Mouse (Mus musculus) intestine, embryonic 14.5 days (tissue): Measurements from ENCODE around the gene Nelfa. TPM values are rescaled to one million over a fixed set of nuclear protein-coding genes. Genes with fewer than 3 reads are reported as not detected.

ENCODE experiments used
- ATAC-seq: fragments of 200-750 bp; cut with Nextera tagmentation; replicated peaks from 2 replicates; pipeline ENCODE4 v1.8.0; 2017; ENCODE audit warnings: low read depth, moderate number of reproducible peaks, moderate TSS enrichment, moderate library complexity; ENCODE audit not compliant: low FRiP score, low TSS enrichment
- DNase-seq: peaks from one replicate; pipeline ENCODE4 v3.0.0-alpha.2; 2018; ENCODE audit warnings: low spot score
- H3K27ac ChIP-seq: fragments of 300-500 bp; sonication (generic); 2 replicates; pipeline ENCODE4 v1.5.1; 2014; ENCODE audit warnings: low read depth, mild to moderate bottlenecking, control low read depth
- H3K27me3 ChIP-seq: fragments of 300-500 bp; sonication (generic); replicated peaks from 2 replicates; pipeline ENCODE4 v1.6.1; 2014; ENCODE audit warnings: low read length, control low read depth; ENCODE audit not compliant: control insufficient read depth, insufficient read depth
- H3K36me3 ChIP-seq: fragments of 300-500 bp; sonication (generic); 2 replicates; pipeline ENCODE4 v1.6.1; 2014; ENCODE audit warnings: low read length, control low read depth; ENCODE audit not compliant: control insufficient read depth, insufficient read depth
- H3K4me1 ChIP-seq: fragments of 300-500 bp; sonication (generic); replicated peaks from 2 replicates; pipeline ENCODE4 v1.6.1; 2014; ENCODE audit warnings: low read length, control low read depth, mixed read lengths; ENCODE audit not compliant: control insufficient read depth, insufficient read depth
- H3K4me2 ChIP-seq: fragments of 300-500 bp; sonication (generic); 2 replicates; pipeline ENCODE4 v1.6.1; 2014; ENCODE audit warnings: low read length
- H3K4me3 ChIP-seq: fragments of 300-500 bp; sonication (generic); 2 replicates; pipeline ENCODE4 v1.5.1; 2014; ENCODE audit warnings: low read depth, low read length, control low read depth, mixed read lengths
- H3K9ac ChIP-seq: fragments of 300-500 bp; sonication (generic); 2 replicates; pipeline ENCODE4 v1.6.1; 2014; ENCODE audit warnings: mild to moderate bottlenecking, low read length
- H3K9me3 ChIP-seq: fragments of 300-500 bp; sonication (generic); 2 replicates; pipeline ENCODE4 v1.6.1; 2016; ENCODE audit warnings: low read length, control low read depth; ENCODE audit not compliant: control insufficient read depth
- WGBS: fragments of 180-500 bp; shearing (Covaris S2); extraction: QIAGEN DNeasy Blood & Tissue Kit; methylation state at CpG from one replicate; pipeline ENCODE4 v1.1.7; 2014; 5-methylcytosine and 5-hydroxymethylcytosine counted together
- polyA plus RNA-seq: library from polyadenylated mRNA; unstranded; fragments of >200 nt; fragmentation: Nextera tagmentation; extraction: Ambion mirVana; gene quantifications from 2 replicates; pipeline ENCODE4 v1.2.1, GENCODE M21; 2014

The Nelfa gene
- polyA plus RNA-seq, 1 experiment from 2014 or later, result 53.9 TPM

DNA sequence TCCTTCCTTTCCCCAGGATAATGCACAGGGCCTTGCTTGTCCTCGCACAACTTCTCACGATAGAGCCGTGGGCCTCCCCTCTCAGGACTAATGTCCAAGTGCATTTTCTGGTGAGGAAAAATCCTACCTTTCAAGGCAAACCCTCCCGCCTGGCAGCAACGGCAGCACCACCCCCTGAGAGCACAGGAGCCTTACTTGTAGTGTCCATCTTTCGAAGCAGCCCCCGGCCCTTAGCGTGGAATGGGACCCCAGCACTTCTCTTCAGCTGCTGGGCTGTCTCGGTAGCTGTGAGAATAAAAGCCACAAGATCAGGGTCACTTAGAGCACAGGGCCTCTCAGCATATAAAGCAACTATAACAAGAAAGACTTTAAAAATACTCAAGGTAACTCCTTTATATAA, 33.0 kb downstream of the Nelfa start:
- Histone ChIP-seq H3K27ac (no peak overlapping the region), H3K36me3 (peaks cover 52% of the 10 kb centered on the region), H3K4me2 (no peak overlapping the region), H3K9me3 (no peaks in the 10 kb centered on the region), H3K4me1 (no peaks in the 10 kb centered on the region), H3K27me3 (no peaks in the 10 kb centered on the region), H3K9ac (no peak overlapping the region), H3K4me3 (no peak overlapping the region)
- 85% methylated on average over 9 of the region's 9 CpGs for WGBS
- DNase-seq (peak; percentile 15), ATAC-seq (no peak)

- Histone ChIP-seq H3K9me3 (no peaks in the 10 kb centered on the region), H3K4me2 (no peak overlapping the region), H3K4me1 (no peaks in the 10 kb centered on the region), H3K27me3 (no peaks in the 10 kb centered on the region), H3K27ac (no peak overlapping the region), H3K36me3 (peaks cover 57% of the 10 kb centered on the region), H3K4me3 (no peak overlapping the region), H3K9ac (no peak overlapping the region)
- DNase-seq (no peak), ATAC-seq (no peak)
- 98% methylated on average over 2 of the region's 2 CpGs for WGBS
These were observed 33.5 kb downstream of the Nelfa start for GRCm38 (mm10) chr5:33902696-33903095.

DNA sequence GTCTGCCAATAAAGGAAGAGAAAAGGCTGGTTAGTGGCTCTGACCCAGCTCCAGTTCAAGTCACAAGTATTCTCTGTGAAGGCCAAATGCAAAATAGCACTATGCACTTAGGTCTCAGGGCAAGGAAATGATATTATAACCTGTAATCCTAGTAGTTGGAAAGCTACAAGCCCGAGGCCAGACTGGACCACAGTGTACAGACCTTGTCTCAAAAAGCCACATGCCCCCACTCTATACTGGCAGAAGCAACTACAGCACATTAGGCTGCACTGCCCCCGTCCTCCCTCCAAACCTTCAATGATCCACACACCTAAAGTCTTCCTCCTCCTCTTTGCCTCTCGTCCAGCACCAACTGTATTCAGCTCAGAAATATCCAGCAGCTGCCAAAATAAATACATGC, 34.9 kb downstream of the Nelfa start:
- no peaks in the 10 kb centered on the region for H3K4me1 ChIP-seq
- 94% methylated on average over 3 of the region's 3 CpGs for WGBS
- DNase-seq, result no peak
- H3K9ac ChIP-seq, result no peak overlapping the region
- no peaks in the 10 kb centered on the region for H3K9me3 ChIP-seq
- no peaks in the 10 kb centered on the region for H3K27me3 ChIP-seq
- H3K4me3 ChIP-seq, result no peak overlapping the region
- no peak overlapping the region for H3K4me2 ChIP-seq
- no peak for ATAC-seq
- H3K36me3 ChIP-seq, result peaks cover 71% of the 10 kb centered on the region
- H3K27ac ChIP-seq, result no peak overlapping the region

DNA sequence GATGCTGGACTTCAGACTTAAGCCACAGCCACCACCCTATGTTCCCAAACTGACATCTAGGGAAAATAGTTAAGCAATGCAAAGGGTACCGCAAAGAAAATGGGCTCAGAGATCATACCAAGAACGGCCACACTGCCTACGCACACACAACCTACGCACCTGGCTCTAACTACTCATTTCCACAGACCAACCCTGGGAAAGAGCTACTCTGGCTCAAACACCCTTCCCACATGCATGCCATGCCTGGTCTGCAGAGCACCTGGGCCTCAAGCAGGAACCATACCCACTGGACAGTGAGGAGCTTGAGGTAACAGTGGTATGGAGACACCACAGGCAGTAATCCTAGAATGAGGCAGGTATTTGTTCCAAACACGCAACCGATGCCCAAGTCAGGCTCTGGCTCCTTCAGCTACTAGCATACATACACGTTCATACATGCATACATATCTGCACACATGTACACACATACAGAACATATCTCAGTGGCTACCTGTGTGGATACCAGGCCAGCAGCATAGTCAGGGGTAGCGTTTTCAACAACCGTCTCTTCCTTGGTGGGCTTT, 35.4 kb downstream of the Nelfa start:
- H3K4me1 ChIP-seq, result no peaks in the 10 kb centered on the region
- no peak for ATAC-seq
- peaks cover 76% of the 10 kb centered on the region for H3K36me3 ChIP-seq
- no peak overlapping the region for H3K4me3 ChIP-seq
- DNase-seq, result peak; percentile 50
- 94% methylated on average over 9 of the region's 9 CpGs for WGBS
- H3K27me3 ChIP-seq, result no peaks in the 10 kb centered on the region
- H3K9ac ChIP-seq, result no peak overlapping the region
- H3K27ac ChIP-seq, result no peak overlapping the region
- no peak overlapping the region for H3K4me2 ChIP-seq
- no peaks in the 10 kb centered on the region for H3K9me3 ChIP-seq

- no peaks in the 10 kb centered on the region for H3K9me3 ChIP-seq
- H3K27ac ChIP-seq, result no peak overlapping the region
- no peak overlapping the region for H3K9ac ChIP-seq
- DNase-seq, result no peak
- ATAC-seq, result no peak
- no peak overlapping the region for H3K4me3 ChIP-seq
- no peaks in the 10 kb centered on the region for H3K27me3 ChIP-seq
- no peak overlapping the region for H3K4me2 ChIP-seq
- WGBS, result 85% methylated on average over 3 of the region's 3 CpGs
- peaks cover 83% of the 10 kb centered on the region for H3K36me3 ChIP-seq
- H3K4me1 ChIP-seq, result no peaks in the 10 kb centered on the region
These were observed 36.1 kb downstream of the Nelfa start for GRCm38 (mm10) chr5:33900101-33900500.

GRCm38 (mm10) chr5:33899245-33899644, 37.0 kb downstream of the Nelfa start:
- no peak overlapping the region for H3K27ac ChIP-seq
- no peak for DNase-seq
- H3K9me3 ChIP-seq, result no peaks in the 10 kb centered on the region
- no peak overlapping the region for H3K9ac ChIP-seq
- H3K4me3 ChIP-seq, result no peak overlapping the region
- ATAC-seq, result no peak
- no peaks in the 10 kb centered on the region for H3K4me1 ChIP-seq
- 88% methylated on average over 3 of the region's 3 CpGs for WGBS
- no peak overlapping the region for H3K4me2 ChIP-seq
- no peaks in the 10 kb centered on the region for H3K27me3 ChIP-seq
- peaks cover 91% of the 10 kb centered on the region for H3K36me3 ChIP-seq

DNA sequence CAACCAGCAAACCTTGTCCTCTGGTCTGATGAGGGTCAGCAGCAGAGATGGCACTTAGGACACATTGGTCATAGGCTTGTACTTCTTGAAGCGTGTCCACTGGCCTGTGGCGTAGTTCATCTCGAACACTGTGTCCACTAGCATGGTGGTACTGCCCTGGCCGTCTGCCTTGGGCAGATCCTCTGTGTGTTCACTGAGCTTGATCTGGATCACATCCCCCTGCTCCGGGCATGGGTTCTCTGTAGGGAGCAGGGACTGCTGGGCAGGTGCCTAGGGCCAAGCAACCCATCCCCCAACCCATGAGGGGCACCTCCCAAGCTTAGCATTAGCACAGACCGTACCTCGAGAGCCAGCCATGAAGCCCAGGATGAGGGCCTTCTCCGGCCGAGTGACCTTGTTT, 37.5 kb downstream of the Nelfa start:
- Histone ChIP-seq H3K4me2 (no peak overlapping the region), H3K4me1 (no peaks in the 10 kb centered on the region), H3K9ac (no peak overlapping the region), H3K4me3 (no peak overlapping the region), H3K9me3 (no peaks in the 10 kb centered on the region), H3K36me3 (peaks cover 97% of the 10 kb centered on the region), H3K27me3 (no peaks in the 10 kb centered on the region), H3K27ac (no peak overlapping the region)
- 92% methylated on average over 9 of the region's 9 CpGs for WGBS
- DNase-seq (no peak), ATAC-seq (no peak)

- Histone ChIP-seq H3K36me3 (peaks cover 100% of the 10 kb centered on the region), H3K4me1 (no peaks in the 10 kb centered on the region), H3K4me2 (no peak overlapping the region), H3K9me3 (no peaks in the 10 kb centered on the region), H3K27ac (no peak overlapping the region), H3K4me3 (no peak overlapping the region), H3K9ac (no peak overlapping the region), H3K27me3 (no peaks in the 10 kb centered on the region)
- ATAC-seq (no peak), DNase-seq (no peak)
- 88% methylated on average over 2 of the region's 2 CpGs for WGBS
These were observed 39.1 kb downstream of the Nelfa start for GRCm38 (mm10) chr5:33897158-33897557.

DNA sequence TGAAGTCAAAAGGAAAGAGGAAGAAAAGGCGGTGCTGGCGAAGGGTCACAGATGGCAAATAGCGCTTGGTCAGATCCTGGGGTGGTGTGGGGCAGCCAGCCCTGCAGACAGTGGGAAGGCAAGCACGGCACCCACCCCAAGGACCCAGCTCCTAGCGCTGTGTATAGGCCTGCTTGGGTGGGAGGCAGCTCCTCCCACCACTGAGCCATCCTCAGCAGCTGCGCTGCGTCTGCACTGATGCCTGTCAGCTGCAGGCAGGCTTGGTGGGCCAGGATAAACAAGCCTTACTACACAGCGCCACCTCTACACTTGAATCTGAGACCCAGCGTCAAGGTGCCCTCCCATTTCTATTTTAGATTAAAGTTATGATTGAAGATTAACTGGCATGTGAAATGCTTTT, 41.1 kb downstream of the Nelfa start:
- Histone ChIP-seq H3K4me2 (no peak overlapping the region), H3K9me3 (no peaks in the 10 kb centered on the region), H3K27ac (no peak overlapping the region), H3K27me3 (no peaks in the 10 kb centered on the region), H3K4me1 (no peaks in the 10 kb centered on the region), H3K4me3 (no peak overlapping the region), H3K9ac (no peak overlapping the region), H3K36me3 (peaks cover 100% of the 10 kb centered on the region)
- DNase-seq (no peak), ATAC-seq (0 out of 2 replicates have a peak, but pooled peaks have one; percentile 20)
- 74% methylated on average over 9 of the region's 9 CpGs for WGBS
